Mouse (Mus musculus): Measurements from ENCODE around the gene Tom1l2. TPM values are rescaled to one million over a fixed set of nuclear protein-coding genes. Genes with fewer than 3 reads are reported as not detected.

The Tom1l2 gene
- polyA plus RNA-seq, 1 experiment from 2014 or later: 19.7 TPM

DNA sequence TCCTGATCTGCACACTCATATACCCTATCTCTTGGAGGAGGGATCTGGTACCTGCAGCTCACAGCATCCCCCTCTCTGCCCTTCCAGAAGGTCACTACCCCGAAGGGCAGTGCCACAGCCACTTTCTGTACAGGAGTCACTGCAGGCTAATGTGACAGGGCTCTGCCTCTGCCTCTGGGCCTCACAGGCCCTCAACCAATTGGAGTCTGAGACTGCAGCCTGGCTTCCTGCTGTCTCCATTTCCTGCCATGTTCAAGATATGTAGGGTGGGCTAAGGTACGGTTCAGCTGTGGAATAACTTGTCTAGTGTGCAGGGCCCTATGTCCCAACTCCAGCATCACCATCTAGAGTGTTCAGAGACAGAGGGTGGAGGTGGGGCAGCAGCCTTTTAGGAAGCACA lies 95.0 kb downstream of the Tom1l2 start:
- no peak overlapping the region for H3K9ac ChIP-seq (replicated peaks; ENCODE audit: low read depth)
- WGBS: 83% methylated on average over 2 of the region's 2 CpGs
- peaks cover 16% of the 10 kb centered on the region; the same call in 1 of the 2 replicates for H3K36me3 ChIP-seq (ENCODE audit: insufficient read depth, low read length)
- H3K27me3 ChIP-seq (replicated peaks; ENCODE audit: insufficient read depth, low read length): no peaks in the 10 kb centered on the region
- H3K27ac ChIP-seq (ENCODE audit: low read length): no peak overlapping the region
- TF ChIP-seq CTCF (IDR thresholded peaks at IDR 0.05): no peak
- TF ChIP-seq EP300 (IDR thresholded peaks at IDR 0.05): no peak
- ATAC-seq (no peak), DNase-seq (ENCODE audit: low spot score) (no peak)
- no peak overlapping the region for H3K4me2 ChIP-seq (replicated peaks; ENCODE audit: low read depth, low read length)
- no peaks in the 10 kb centered on the region; the same call in 1 of the 2 replicates for H3K4me1 ChIP-seq (ENCODE audit: insufficient read depth, low read depth, low read length)
- H3K4me3 ChIP-seq (ENCODE audit: low read depth, low read length): no peak overlapping the region
- H3K9me3 ChIP-seq (ENCODE audit: low read length): no peaks in the 10 kb centered on the region

DNA sequence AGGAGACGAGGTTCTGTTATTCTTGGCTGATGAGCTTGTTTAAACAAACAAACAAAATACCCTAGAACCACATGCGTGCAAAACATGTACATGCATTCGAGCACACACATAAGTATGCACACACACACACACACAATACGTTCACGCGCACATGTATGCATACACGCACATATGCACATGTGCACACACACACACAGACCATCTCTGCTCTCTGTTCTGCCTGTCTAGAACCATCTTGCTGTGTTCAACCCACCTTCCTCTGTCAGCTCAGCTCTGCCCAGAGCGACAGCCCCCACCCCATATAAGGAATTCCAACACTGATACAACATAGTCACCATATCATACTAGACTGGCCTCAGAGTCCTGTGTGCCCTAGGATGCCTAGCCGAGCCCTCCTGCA lies 96.0 kb downstream of the Tom1l2 start:
- H3K4me1 ChIP-seq (ENCODE audit: insufficient read depth, low read depth, low read length): no peaks in the 10 kb centered on the region; the same call in 1 of the 2 replicates
- H3K36me3 ChIP-seq (ENCODE audit: insufficient read depth, low read length): peaks cover 13% of the 10 kb centered on the region; the same call in 1 of the 2 replicates
- ATAC-seq (no peak), DNase-seq (ENCODE audit: low spot score) (no peak)
- WGBS: 74% methylated on average over 9 of the region's 9 CpGs
- TF ChIP-seq CTCF (IDR thresholded peaks at IDR 0.05): no peak
- TF ChIP-seq EP300 (IDR thresholded peaks at IDR 0.05): no peak
- no peaks in the 10 kb centered on the region for H3K9me3 ChIP-seq (ENCODE audit: low read length)
- no peak overlapping the region for H3K27ac ChIP-seq (ENCODE audit: low read length)
- H3K9ac ChIP-seq (replicated peaks; ENCODE audit: low read depth): no peak overlapping the region
- no peaks in the 10 kb centered on the region for H3K27me3 ChIP-seq (replicated peaks; ENCODE audit: insufficient read depth, low read length)
- no peak overlapping the region for H3K4me2 ChIP-seq (replicated peaks; ENCODE audit: low read depth, low read length)
- H3K4me3 ChIP-seq (ENCODE audit: low read depth, low read length): no peak overlapping the region

DNA sequence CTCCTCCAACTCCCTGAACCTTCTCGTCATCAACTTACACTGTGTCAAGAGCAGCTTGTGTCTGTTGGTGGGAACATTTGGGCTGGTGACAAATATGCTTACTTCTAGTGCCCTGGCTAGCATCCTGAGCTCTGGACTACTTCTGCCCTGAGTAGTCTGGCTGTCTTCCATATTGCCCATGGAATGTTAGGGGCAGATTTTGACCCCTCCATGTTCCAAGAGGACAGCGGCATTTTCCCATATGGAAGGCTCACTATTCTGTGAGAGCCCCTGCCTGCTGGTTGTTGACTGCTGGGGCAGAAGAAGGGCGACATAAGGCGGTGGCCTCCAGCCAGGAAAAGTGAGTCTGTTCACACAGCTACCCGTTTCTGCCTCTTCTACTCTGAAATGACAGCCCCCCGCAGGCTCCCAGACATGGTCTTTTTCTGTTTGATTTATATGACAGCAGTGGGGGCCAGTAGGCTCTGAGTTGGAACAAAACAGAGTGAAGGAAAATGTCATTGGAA lies 96.5 kb downstream of the Tom1l2 start:
- no peak; the same call in 1 of the 2 replicates for ATAC-seq
- 42% methylated on average over 6 of the region's 6 CpGs for WGBS

DNA sequence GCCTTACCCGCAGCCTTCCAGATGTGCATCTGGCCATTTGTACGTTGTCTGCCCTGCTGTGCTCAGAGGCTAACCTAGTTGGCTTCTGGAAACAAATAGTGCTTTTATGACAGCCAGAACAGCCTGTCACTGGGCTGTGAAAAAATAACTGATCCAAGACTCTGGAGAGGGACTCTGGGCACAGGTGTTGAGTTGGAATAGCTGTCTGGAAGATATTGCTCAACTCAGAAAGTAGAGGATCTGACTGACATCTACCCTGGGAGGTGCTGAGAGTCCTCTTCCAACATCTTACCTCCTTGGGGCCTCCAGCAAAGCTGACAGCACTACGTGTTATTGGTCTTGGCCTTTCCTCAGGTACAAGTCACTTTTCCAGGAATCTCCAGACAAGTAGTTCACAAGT lies 97.1 kb downstream of the Tom1l2 start:
- Histone ChIP-seq H3K4me1 (ENCODE audit: insufficient read depth, low read depth, low read length) (no peaks in the 10 kb centered on the region; the same call in 1 of the 2 replicates), H3K27me3 (replicated peaks; ENCODE audit: insufficient read depth, low read length) (no peaks in the 10 kb centered on the region), H3K4me2 (replicated peaks; ENCODE audit: low read depth, low read length) (no peak overlapping the region), H3K27ac (ENCODE audit: low read length) (no peak overlapping the region), H3K36me3 (ENCODE audit: insufficient read depth, low read length) (peaks cover 13% of the 10 kb centered on the region; the same call in 1 of the 2 replicates), H3K4me3 (ENCODE audit: low read depth, low read length) (no peak overlapping the region), H3K9ac (replicated peaks; ENCODE audit: low read depth) (no peak overlapping the region), H3K9me3 (ENCODE audit: low read length) (no peaks in the 10 kb centered on the region)
- no peak for ATAC-seq
- WGBS: 83% methylated on average over 3 of the region's 3 CpGs
- no peak for DNase-seq (ENCODE audit: low spot score)
- TF ChIP-seq CTCF (IDR thresholded peaks at IDR 0.05): no peak
- no peak for TF ChIP-seq EP300 (IDR thresholded peaks at IDR 0.05)

More for the DNA sequence above, 96.5 kb downstream of the Tom1l2 start:
- H3K9ac ChIP-seq (replicated peaks; ENCODE audit: low read depth): no peak overlapping the region
- no peak overlapping the region for H3K27ac ChIP-seq (ENCODE audit: low read length)
- DNase-seq (ENCODE audit: low spot score): peak; percentile 30
- no peak overlapping the region for H3K4me2 ChIP-seq (replicated peaks; ENCODE audit: low read depth, low read length)
- H3K27me3 ChIP-seq (replicated peaks; ENCODE audit: insufficient read depth, low read length): no peaks in the 10 kb centered on the region
- no peaks in the 10 kb centered on the region for H3K9me3 ChIP-seq (ENCODE audit: low read length)
- H3K4me3 ChIP-seq (ENCODE audit: low read depth, low read length): no peak overlapping the region
- TF ChIP-seq CTCF (IDR thresholded peaks at IDR 0.05): no peak
- TF ChIP-seq EP300 (IDR thresholded peaks at IDR 0.05): no peak
- no peaks in the 10 kb centered on the region; the same call in 1 of the 2 replicates for H3K4me1 ChIP-seq (ENCODE audit: insufficient read depth, low read depth, low read length)
- peaks cover 13% of the 10 kb centered on the region; the same call in 1 of the 2 replicates for H3K36me3 ChIP-seq (ENCODE audit: insufficient read depth, low read length)

DNA sequence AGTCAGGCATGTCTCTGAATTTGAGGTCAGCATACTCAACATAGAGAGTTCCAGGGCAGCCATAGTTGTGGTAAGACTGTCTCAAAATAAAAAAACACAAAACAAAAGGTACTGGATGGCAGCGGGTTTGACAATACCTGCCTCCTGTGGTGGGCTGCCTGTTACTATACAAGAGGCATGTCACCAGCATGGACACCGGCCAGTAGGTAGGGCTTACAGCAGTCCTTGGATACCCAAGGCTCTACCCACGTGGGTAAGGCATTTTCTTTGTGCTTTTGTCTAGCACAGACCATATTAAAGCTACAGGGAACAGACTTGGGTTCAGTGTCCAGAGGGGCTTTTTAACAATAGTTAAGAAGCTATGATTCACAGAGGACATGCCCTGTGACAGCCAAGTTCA lies 97.5 kb downstream of the Tom1l2 start:
- Histone ChIP-seq H3K4me3 (ENCODE audit: low read depth, low read length) (no peak overlapping the region), H3K9me3 (ENCODE audit: low read length) (no peaks in the 10 kb centered on the region), H3K4me2 (replicated peaks; ENCODE audit: low read depth, low read length) (no peak overlapping the region), H3K36me3 (ENCODE audit: insufficient read depth, low read length) (peaks cover 13% of the 10 kb centered on the region; the same call in 1 of the 2 replicates), H3K9ac (replicated peaks; ENCODE audit: low read depth) (no peak overlapping the region), H3K4me1 (ENCODE audit: insufficient read depth, low read depth, low read length) (no peaks in the 10 kb centered on the region; the same call in 1 of the 2 replicates), H3K27ac (ENCODE audit: low read length) (no peak overlapping the region), H3K27me3 (replicated peaks; ENCODE audit: insufficient read depth, low read length) (no peaks in the 10 kb centered on the region)
- TF ChIP-seq CTCF (IDR thresholded peaks at IDR 0.05) (no peak), EP300 (IDR thresholded peaks at IDR 0.05) (no peak)
- ATAC-seq (no peak), DNase-seq (ENCODE audit: low spot score) (no peak)
- 92% methylated on average over 3 of the region's 3 CpGs for WGBS

DNA sequence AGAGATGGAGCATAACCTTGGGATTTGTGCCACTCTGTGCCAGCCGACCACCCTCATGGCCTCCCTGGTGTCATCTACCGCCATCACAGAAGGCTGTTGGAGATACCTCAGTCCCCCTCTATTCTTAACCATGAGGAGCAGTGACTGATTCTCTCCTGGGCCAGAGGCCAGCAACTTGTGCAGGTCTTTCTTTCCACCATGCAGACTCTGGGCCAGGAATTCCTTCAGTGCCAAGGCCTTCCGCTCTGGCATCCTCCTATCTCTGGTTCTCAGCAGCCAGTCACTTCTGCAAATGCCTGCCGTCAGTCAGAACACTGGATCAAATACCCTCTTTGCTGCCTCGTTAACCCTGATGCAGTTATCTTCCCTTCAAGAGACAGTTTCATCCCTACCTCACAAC lies 98.4 kb downstream of the Tom1l2 start:
- DNase-seq (ENCODE audit: low spot score) (no peak), ATAC-seq (no peak)
- Histone ChIP-seq H3K4me3 (ENCODE audit: low read depth, low read length) (no peak overlapping the region), H3K4me1 (ENCODE audit: insufficient read depth, low read depth, low read length) (no peaks in the 10 kb centered on the region; the same call in 1 of the 2 replicates), H3K27me3 (replicated peaks; ENCODE audit: insufficient read depth, low read length) (no peaks in the 10 kb centered on the region), H3K36me3 (ENCODE audit: insufficient read depth, low read length) (peaks cover 13% of the 10 kb centered on the region; the same call in 1 of the 2 replicates), H3K27ac (ENCODE audit: low read length) (no peak overlapping the region), H3K9me3 (ENCODE audit: low read length) (no peaks in the 10 kb centered on the region), H3K9ac (replicated peaks; ENCODE audit: low read depth) (no peak overlapping the region), H3K4me2 (replicated peaks; ENCODE audit: low read depth, low read length) (no peak overlapping the region)
- TF ChIP-seq CTCF (IDR thresholded peaks at IDR 0.05) (no peak), EP300 (IDR thresholded peaks at IDR 0.05) (no peak)
- WGBS: 77% methylated on average over 5 of the region's 5 CpGs
